Mouse (Mus musculus) heart, embryonic 12.5 days (tissue): ENCODE measurements around the gene Hormad1. TPM values are rescaled to one million over a fixed set of nuclear protein-coding genes. Genes with fewer than 3 reads are reported as not detected.
"Not testable (repeated sequence)": the region's sequence is repeated elsewhere in the genome, so short reads cannot be mapped to it uniquely, and the experiment has no call there.

Source experiments
- ATAC-seq: fragments of 200-750 bp; cut with Nextera tagmentation; 2 replicates; pipeline ENCODE4 v1.8.0; 2017; ENCODE audit warnings: moderate TSS enrichment, moderate library complexity; ENCODE audit not compliant: insufficient number of reproducible peaks, low FRiP score
- H3K27ac ChIP-seq: fragments of 300-500 bp; sonication (generic); 2 replicates; pipeline ENCODE4 v1.5.1; 2016; ENCODE audit warnings: mild to moderate bottlenecking, moderate library complexity; ENCODE audit not compliant: poor library complexity, severe bottlenecking
- H3K27me3 ChIP-seq: fragments of 300-500 bp; sonication (generic); replicated peaks from 2 replicates; pipeline ENCODE4 v1.6.1; 2016; ENCODE audit warnings: mild to moderate bottlenecking, moderate library complexity
- H3K36me3 ChIP-seq: fragments of 300-500 bp; sonication (generic); 2 replicates; pipeline ENCODE4 v1.6.1; 2016; ENCODE audit warnings: mild to moderate bottlenecking, moderate library complexity
- H3K4me1 ChIP-seq: fragments of 300-500 bp; sonication (generic); replicated peaks from 2 replicates; pipeline ENCODE4 v1.6.1; 2016; ENCODE audit warnings: mild to moderate bottlenecking
- H3K4me2 ChIP-seq: fragments of 300-500 bp; sonication (generic); 2 replicates; pipeline ENCODE4 v1.6.1; 2016; ENCODE audit warnings: mild to moderate bottlenecking, moderate library complexity
- H3K4me3 ChIP-seq: fragments of 300-500 bp; sonication (generic); 2 replicates; pipeline ENCODE4 v1.5.1; 2016; ENCODE audit warnings: mild to moderate bottlenecking
- H3K9ac ChIP-seq: fragments of 300-500 bp; sonication (generic); 2 replicates; pipeline ENCODE4 v1.6.1; 2016; ENCODE audit warnings: mild to moderate bottlenecking, moderate library complexity
- H3K9me3 ChIP-seq: fragments of 300-500 bp; sonication (generic); replicated peaks from 2 replicates; pipeline ENCODE4 v1.6.1; 2016; ENCODE audit warnings: mild to moderate bottlenecking, moderate library complexity
- WGBS: fragments of 180-500 bp; shearing (Covaris S2); methylation state at CpG from one replicate; pipeline ENCODE4 v1.1.7; 2016; 5-methylcytosine and 5-hydroxymethylcytosine counted together
- polyA plus RNA-seq: library from polyadenylated mRNA; unstranded; fragments of >200 nt; fragmentation: Nextera tagmentation; extraction: Ambion mirVana; gene quantifications from 2 replicates; pipeline ENCODE4 v1.2.1, GENCODE M21; 2016

Gene Hormad1
- polyA plus RNA-seq, 1 experiment from 2014 or later, result not detected

GRCm38 (mm10) chr3:95526622-95527211 lies 32.8 kb upstream of the Hormad1 start, which contains the start of gene Ctss:
Gene Ctss, plus strand, starts transcription at chr3:95526786.
- no peak within 1 kb of the TSS for H3K4me2 ChIP-seq
- 82% methylated on average over 8 of the region's 8 CpGs for WGBS
- H3K27me3 ChIP-seq, result no peaks in the 10 kb centered on the region
- H3K4me3 ChIP-seq, result no peak within 1 kb of the TSS
- no peaks in the 10 kb centered on the region for H3K9me3 ChIP-seq
- no peaks in the 10 kb centered on the region for H3K36me3 ChIP-seq
- ATAC-seq, result no peak
- 0 out of 2 replicates have a peak, but pooled peaks cover 4% of the 10 kb centered on the region for H3K4me1 ChIP-seq
- no peak within 1 kb of the TSS for H3K27ac ChIP-seq
- H3K9ac ChIP-seq, result no peak within 1 kb of the TSS

DNA sequence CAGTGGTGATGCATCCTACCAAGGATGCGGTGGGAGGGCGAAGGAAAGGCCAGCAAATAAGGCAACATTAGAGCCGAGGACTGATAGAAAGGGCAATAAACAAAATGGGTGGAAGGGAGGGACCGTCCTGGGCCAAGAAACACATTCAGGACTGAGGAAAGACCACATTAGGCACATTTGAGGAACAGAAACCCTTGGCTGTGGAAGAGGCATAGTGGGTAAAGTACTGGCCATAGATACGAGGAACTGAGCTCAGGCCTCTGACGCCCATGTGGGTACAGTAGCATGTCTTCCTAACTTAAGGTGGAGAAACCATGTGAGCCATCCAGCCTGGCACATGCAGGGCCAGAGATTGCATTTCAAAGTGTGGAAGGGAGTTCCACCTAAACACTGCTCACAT lies 29.7 kb upstream of the Hormad1 start:
- Histone ChIP-seq H3K4me3 (no peak overlapping the region), H3K27me3 (no peaks in the 10 kb centered on the region), H3K9me3 (no peaks in the 10 kb centered on the region), H3K27ac (no peak overlapping the region), H3K4me2 (no peak overlapping the region), H3K4me1 (no peaks in the 10 kb centered on the region), H3K9ac (no peak overlapping the region), H3K36me3 (no peaks in the 10 kb centered on the region)
- no peak for ATAC-seq
- WGBS, result 78% methylated on average over 6 of the region's 6 CpGs

- H3K27me3 ChIP-seq, result no peaks in the 10 kb centered on the region
- H3K4me1 ChIP-seq, result no peaks in the 10 kb centered on the region
- no peaks in the 10 kb centered on the region for H3K36me3 ChIP-seq
- ATAC-seq, result no peak
- no peak overlapping the region for H3K4me2 ChIP-seq
- H3K9ac ChIP-seq, result no peak overlapping the region
- H3K4me3 ChIP-seq, result no peak overlapping the region
- 86% methylated on average over 1 of the region's 1 CpGs for WGBS
- H3K9me3 ChIP-seq, result peaks cover 5% of the 10 kb centered on the region; the same call in 1 of the 2 replicates
- H3K27ac ChIP-seq, result no peak overlapping the region
Measured at GRCm38 (mm10) chr3:95531025-95531424, 28.5 kb upstream of the Hormad1 start.

GRCm38 (mm10) chr3:95533364-95533763 lies 26.1 kb upstream of the Hormad1 start:
- Histone ChIP-seq H3K27me3 (no peaks in the 10 kb centered on the region), H3K9me3 (peaks cover 5% of the 10 kb centered on the region; the same call in 1 of the 2 replicates), H3K4me3 (no peak overlapping the region), H3K27ac (no peak overlapping the region), H3K4me1 (no peaks in the 10 kb centered on the region), H3K9ac (no peak overlapping the region), H3K4me2 (no peak overlapping the region), H3K36me3 (no peaks in the 10 kb centered on the region)
- no peak for ATAC-seq
- WGBS, result 85% methylated on average over 5 of the region's 5 CpGs

DNA sequence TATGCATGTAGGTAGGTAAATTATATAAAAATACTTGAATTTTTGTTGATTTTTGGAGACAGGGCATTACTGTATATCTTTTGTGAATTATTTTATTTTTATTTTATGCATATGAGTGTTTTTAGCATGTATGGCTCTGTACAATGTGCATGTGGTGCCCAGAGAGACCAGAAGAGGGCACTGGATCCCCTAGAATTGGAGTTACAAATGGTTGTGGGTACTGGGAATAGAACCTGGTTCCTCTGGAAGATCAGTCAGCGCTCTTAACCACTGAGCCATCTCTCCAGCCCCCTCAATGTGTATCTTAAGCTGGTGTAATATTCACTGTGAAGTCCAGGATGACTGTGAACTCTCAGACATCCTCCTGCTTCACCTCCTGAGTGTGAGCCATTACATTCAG lies 24.6 kb upstream of the Hormad1 start:
- ATAC-seq, result no peak
- Histone ChIP-seq H3K4me3 (no peak overlapping the region), H3K4me2 (no peak overlapping the region), H3K9me3 (peaks cover 5% of the 10 kb centered on the region; the same call in 1 of the 2 replicates), H3K27ac (no peak overlapping the region), H3K27me3 (no peaks in the 10 kb centered on the region), H3K4me1 (no peaks in the 10 kb centered on the region), H3K9ac (no peak overlapping the region), H3K36me3 (no peaks in the 10 kb centered on the region)
- WGBS, result 88% methylated on average over 1 of the region's 1 CpGs

GRCm38 (mm10) chr3:95538936-95539335 lies 20.5 kb upstream of the Hormad1 start:
- Histone ChIP-seq H3K9ac (no peak overlapping the region), H3K36me3 (no peaks in the 10 kb centered on the region), H3K9me3 (peaks cover 5% of the 10 kb centered on the region; the same call in 1 of the 2 replicates), H3K4me1 (no peaks in the 10 kb centered on the region), H3K4me3 (no peak overlapping the region), H3K4me2 (no peak overlapping the region), H3K27ac (no peak overlapping the region), H3K27me3 (no peaks in the 10 kb centered on the region)
- WGBS, result 83% methylated on average over 10 of the region's 10 CpGs
- no peak for ATAC-seq

- Histone ChIP-seq H3K27me3 (no peaks in the 10 kb centered on the region), H3K4me1 (no peaks in the 10 kb centered on the region), H3K36me3 (no peaks in the 10 kb centered on the region), H3K27ac (no peak overlapping the region), H3K4me3 (no peak overlapping the region), H3K9me3 (peaks cover 5% of the 10 kb centered on the region; the same call in 1 of the 2 replicates), H3K9ac (no peak overlapping the region), H3K4me2 (no peak overlapping the region)
- 94% methylated on average over 4 of the region's 4 CpGs for WGBS
- no peak for ATAC-seq
Measured at GRCm38 (mm10) chr3:95539837-95540236, 19.6 kb upstream of the Hormad1 start.

GRCm38 (mm10) chr3:95541186-95541585 lies 18.3 kb upstream of the Hormad1 start:
- not testable (repeated sequence) for H3K9me3 ChIP-seq, H3K4me3 ChIP-seq, H3K4me1 ChIP-seq, H3K27ac ChIP-seq, H3K9ac ChIP-seq, H3K27me3 ChIP-seq, ATAC-seq, H3K4me2 ChIP-seq, H3K36me3 ChIP-seq
- WGBS, result 69% methylated on average over 2 of the region's 2 CpGs

DNA sequence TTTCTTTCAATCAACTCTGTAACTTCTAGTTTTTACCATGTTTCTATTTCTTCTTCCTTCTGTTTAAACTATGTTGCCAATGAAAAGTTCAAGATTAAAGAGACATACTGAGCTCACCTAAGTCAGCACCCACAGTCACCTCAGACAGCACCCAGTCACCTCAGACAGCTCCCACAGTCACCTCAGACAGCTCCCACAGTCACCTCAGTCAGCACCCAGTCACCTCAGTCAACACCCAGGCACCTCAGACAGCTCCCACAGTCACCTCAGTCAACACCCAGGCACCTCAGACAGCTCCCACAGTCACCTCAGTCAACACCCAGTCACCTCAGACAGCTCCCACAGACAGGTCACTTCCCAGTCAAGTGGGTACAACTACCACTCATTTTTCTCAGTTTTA lies 17.3 kb upstream of the Hormad1 start:
- Histone ChIP-seq H3K36me3 (no peaks in the 10 kb centered on the region), H3K27me3 (no peaks in the 10 kb centered on the region), H3K27ac (no peak overlapping the region), H3K4me2 (no peak overlapping the region), H3K9ac (no peak overlapping the region), H3K4me1 (no peaks in the 10 kb centered on the region), H3K9me3 (no peaks in the 10 kb centered on the region), H3K4me3 (no peak overlapping the region)
- ATAC-seq, result no peak

- no peaks in the 10 kb centered on the region for H3K27me3 ChIP-seq
- H3K27ac ChIP-seq, result no peak overlapping the region
- H3K36me3 ChIP-seq, result no peaks in the 10 kb centered on the region
- no peak overlapping the region for H3K9ac ChIP-seq
- H3K9me3 ChIP-seq, result 0 out of 2 replicates have a peak, but pooled peaks cover 2% of the 10 kb centered on the region
- WGBS, result 67% methylated on average over 7 of the region's 7 CpGs
- no peaks in the 10 kb centered on the region for H3K4me1 ChIP-seq
- H3K4me3 ChIP-seq, result no peak overlapping the region
- ATAC-seq, result no peak
- H3K4me2 ChIP-seq, result no peak overlapping the region
Measured at GRCm38 (mm10) chr3:95542981-95543380, 16.5 kb upstream of the Hormad1 start.

GRCm38 (mm10) chr3:95550176-95550575 lies 9.3 kb upstream of the Hormad1 start:
- ATAC-seq, result no peak
- H3K27ac ChIP-seq, result no peak overlapping the region
- H3K36me3 ChIP-seq, result no peaks in the 10 kb centered on the region
- H3K4me2 ChIP-seq, result no peak overlapping the region
- H3K4me3 ChIP-seq, result no peak overlapping the region
- 76% methylated on average over 1 of the region's 1 CpGs for WGBS
- H3K9ac ChIP-seq, result no peak overlapping the region
- H3K27me3 ChIP-seq, result no peaks in the 10 kb centered on the region
- H3K9me3 ChIP-seq, result 0 out of 2 replicates have a peak, but pooled peaks cover 2% of the 10 kb centered on the region
- H3K4me1 ChIP-seq, result no peaks in the 10 kb centered on the region

DNA sequence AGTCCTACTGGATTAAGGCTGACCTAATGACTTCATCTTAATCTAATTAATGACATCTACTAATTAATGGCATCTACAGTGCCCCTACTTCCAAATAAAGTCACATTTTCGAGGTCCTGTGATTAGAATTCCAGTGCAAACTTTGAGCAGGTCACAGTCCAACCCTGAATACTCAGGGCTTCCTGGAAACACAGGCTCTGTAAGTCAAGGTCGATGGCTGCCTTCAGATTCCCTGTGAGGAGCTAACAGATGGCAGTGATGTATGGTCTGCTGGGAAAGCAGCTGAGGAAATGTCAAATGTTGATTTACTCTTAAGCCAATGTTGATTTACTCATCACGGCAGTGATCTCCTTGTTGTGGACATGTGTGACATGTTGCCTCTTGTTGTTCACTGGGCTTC lies 5.5 kb upstream of the Hormad1 start:
- Histone ChIP-seq H3K27me3 (no peaks in the 10 kb centered on the region), H3K4me1 (no peaks in the 10 kb centered on the region), H3K27ac (no peak overlapping the region), H3K9ac (no peak overlapping the region), H3K9me3 (no peaks in the 10 kb centered on the region), H3K4me3 (no peak overlapping the region), H3K4me2 (no peak overlapping the region), H3K36me3 (no peaks in the 10 kb centered on the region)
- no peak for ATAC-seq
- 62% methylated on average over 3 of the region's 3 CpGs for WGBS
